Mouse (Mus musculus) liver, adult 2 months (tissue): ENCODE results near the gene Slc5a2.

Experiments
- CTCF ChIP-seq: fragments of 200-500 bp; IDR thresholded peaks from 2 replicates; pipeline ENCODE4 v1.5.1; 2011; ENCODE audit warnings: low read depth, low read length, control low read depth
- POLR2A ChIP-seq: fragments of 200-500 bp; IDR thresholded peaks from 2 replicates; pipeline ENCODE4 v1.6.1; 2011; ENCODE audit warnings: low read length, control low read depth; ENCODE audit not compliant: insufficient read depth; ENCODE audit errors: extremely low read depth

DNA sequence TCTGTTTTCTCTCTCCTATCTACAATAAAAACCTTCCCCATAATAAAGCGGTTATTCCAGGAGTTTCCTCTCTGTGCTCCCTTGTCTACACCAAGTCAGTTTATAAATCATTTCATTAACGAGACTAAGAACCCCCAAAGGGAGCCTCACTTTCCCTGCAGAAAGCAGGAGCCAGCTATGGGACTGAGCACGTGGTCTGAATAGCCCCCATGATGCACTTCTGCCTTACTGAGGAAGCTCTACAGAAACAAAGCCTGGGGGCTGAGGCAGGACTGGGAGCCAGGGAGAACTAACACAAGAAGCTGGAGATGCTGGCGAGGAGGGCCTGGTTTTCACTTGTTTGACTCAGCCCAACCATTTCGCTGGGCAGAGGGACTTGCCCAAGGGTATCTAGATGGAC is 18.6 kb downstream of the Slc5a2 start:
- TF ChIP-seq CTCF (no peak), POLR2A (no peak)
